Mouse (Mus musculus): ENCODE measurements around the gene Dync1h1. TPM values are rescaled to one million over a fixed set of nuclear protein-coding genes. Genes with fewer than 3 reads are reported as not detected.

Gene Dync1h1
- polyA plus RNA-seq, 1 experiment, result 214 TPM

DNA sequence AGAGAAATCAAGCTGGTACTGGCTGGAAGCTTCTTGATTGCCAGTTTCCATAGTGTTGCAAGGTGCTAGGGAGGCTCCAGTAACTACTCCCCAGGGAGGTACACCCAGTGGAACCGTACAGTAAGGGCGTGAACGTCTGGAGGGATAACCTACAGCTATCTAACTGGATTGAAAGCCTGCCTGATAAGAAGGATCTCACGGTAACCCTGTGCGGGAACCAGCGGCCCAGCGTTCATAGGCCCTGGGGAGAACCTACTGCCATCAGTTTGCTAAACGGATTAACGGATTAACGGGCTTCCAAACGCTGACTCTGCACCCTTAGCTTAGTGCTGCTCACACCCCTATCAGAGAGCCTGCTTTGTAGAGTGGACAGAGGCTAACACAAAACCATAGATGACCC, 37.9 kb upstream of the Dync1h1 start:
- Histone ChIP-seq H3K36me3 (ENCODE audit: control insufficient read depth, insufficient read depth, low read length) (no peaks in the 10 kb centered on the region), H3K27ac (ENCODE audit: control insufficient read depth, insufficient read depth, low read depth, low read length) (no peak overlapping the region), H3K4me1 (ENCODE audit: control insufficient read depth, insufficient read depth, low read length) (no peaks in the 10 kb centered on the region), H3K4me3 (ENCODE audit: control insufficient read depth, low read depth, low read length) (no peak overlapping the region), H3K27me3 (ENCODE audit: control insufficient read depth, insufficient read depth, low read length) (no peaks in the 10 kb centered on the region)
- TF ChIP-seq POLR2A (IDR thresholded peaks at IDR 0.05; ENCODE audit: control insufficient read depth, low read depth, low read length) (no peak), CTCF (IDR thresholded peaks at IDR 0.05; ENCODE audit: control insufficient read depth, insufficient read depth, insufficient replicate concordance, low read depth, low read length) (no peak)

- H3K36me3 ChIP-seq (ENCODE audit: control insufficient read depth, insufficient read depth, low read length), result peaks cover 2% of the 10 kb centered on the region
- no peak overlapping the region for H3K27ac ChIP-seq (ENCODE audit: control insufficient read depth, insufficient read depth, low read depth, low read length)
- H3K4me3 ChIP-seq (ENCODE audit: control insufficient read depth, low read depth, low read length), result no peak overlapping the region
- H3K27me3 ChIP-seq (ENCODE audit: control insufficient read depth, insufficient read depth, low read length), result no peaks in the 10 kb centered on the region
- no peaks in the 10 kb centered on the region for H3K4me1 ChIP-seq (ENCODE audit: control insufficient read depth, insufficient read depth, low read length)
- TF ChIP-seq POLR2A (IDR thresholded peaks at IDR 0.05; ENCODE audit: control insufficient read depth, low read depth, low read length), result no peak
- no peak for TF ChIP-seq CTCF (IDR thresholded peaks at IDR 0.05; ENCODE audit: control insufficient read depth, insufficient read depth, insufficient replicate concordance, low read depth, low read length)
Measured at GRCm38 (mm10) chr12:110564848-110565247, 36.4 kb upstream of the Dync1h1 start.

DNA sequence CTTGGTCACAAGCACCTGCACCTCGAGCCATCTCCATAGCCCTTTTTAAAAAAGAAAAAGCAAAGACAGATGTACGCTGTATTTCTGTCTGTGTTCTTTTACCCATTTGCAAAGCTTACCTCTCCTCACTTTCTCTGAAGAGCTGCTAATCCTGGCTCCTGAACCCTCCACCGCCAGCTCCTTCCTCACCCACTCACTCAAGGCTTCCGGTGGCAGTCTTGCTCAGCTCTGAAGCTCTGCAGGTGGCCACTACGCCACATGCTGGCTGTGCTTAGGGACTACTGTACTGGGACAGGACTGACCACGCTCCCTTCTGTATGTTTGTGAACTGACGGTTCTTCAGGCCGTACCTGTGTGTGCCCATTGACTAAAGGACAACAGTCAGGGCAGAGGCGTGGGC, 34.9 kb upstream of the Dync1h1 start:
- TF ChIP-seq POLR2A (IDR thresholded peaks at IDR 0.05; ENCODE audit: control insufficient read depth, low read depth, low read length) (no peak), CTCF (IDR thresholded peaks at IDR 0.05; ENCODE audit: control insufficient read depth, insufficient read depth, insufficient replicate concordance, low read depth, low read length) (no peak)
- no peaks in the 10 kb centered on the region for H3K4me1 ChIP-seq (ENCODE audit: control insufficient read depth, insufficient read depth, low read length)
- H3K36me3 ChIP-seq (ENCODE audit: control insufficient read depth, insufficient read depth, low read length), result peaks cover 2% of the 10 kb centered on the region
- no peaks in the 10 kb centered on the region for H3K27me3 ChIP-seq (ENCODE audit: control insufficient read depth, insufficient read depth, low read length)
- no peak overlapping the region for H3K4me3 ChIP-seq (ENCODE audit: control insufficient read depth, low read depth, low read length)
- H3K27ac ChIP-seq (ENCODE audit: control insufficient read depth, insufficient read depth, low read depth, low read length), result no peak overlapping the region

DNA sequence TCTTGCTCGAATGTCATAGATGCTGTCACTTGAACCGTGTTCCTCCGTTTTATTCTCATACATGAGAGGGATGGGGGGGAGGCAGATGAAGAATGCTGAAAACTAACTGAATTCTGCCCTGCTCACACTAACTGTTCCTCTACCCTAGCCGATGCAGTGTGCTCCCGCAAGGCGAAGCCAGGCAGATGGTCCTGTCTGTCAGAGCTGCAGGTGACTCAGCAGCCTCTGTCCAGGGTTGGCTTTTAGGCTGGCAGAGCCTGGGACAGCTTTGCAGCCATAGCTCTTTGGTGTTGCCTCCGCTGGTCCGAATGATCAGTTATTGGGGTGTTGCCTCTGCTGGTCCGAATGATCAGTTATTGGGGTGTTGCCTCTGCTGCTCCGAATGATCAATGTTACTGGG, 30.2 kb upstream of the Dync1h1 start:
- Histone ChIP-seq H3K4me1 (ENCODE audit: control insufficient read depth, insufficient read depth, low read length) (no peaks in the 10 kb centered on the region; the same call in none of the 2 replicates), H3K27ac (ENCODE audit: control insufficient read depth, insufficient read depth, low read depth, low read length) (no peak overlapping the region), H3K4me3 (ENCODE audit: control insufficient read depth, low read depth, low read length) (no peak overlapping the region), H3K27me3 (ENCODE audit: control insufficient read depth, insufficient read depth, low read length) (no peaks in the 10 kb centered on the region), H3K36me3 (ENCODE audit: control insufficient read depth, insufficient read depth, low read length) (peaks cover 2% of the 10 kb centered on the region)
- TF ChIP-seq CTCF (IDR thresholded peaks at IDR 0.05; ENCODE audit: control insufficient read depth, insufficient read depth, insufficient replicate concordance, low read depth, low read length), result no peak
- no peak for TF ChIP-seq POLR2A (IDR thresholded peaks at IDR 0.05; ENCODE audit: control insufficient read depth, low read depth, low read length)

DNA sequence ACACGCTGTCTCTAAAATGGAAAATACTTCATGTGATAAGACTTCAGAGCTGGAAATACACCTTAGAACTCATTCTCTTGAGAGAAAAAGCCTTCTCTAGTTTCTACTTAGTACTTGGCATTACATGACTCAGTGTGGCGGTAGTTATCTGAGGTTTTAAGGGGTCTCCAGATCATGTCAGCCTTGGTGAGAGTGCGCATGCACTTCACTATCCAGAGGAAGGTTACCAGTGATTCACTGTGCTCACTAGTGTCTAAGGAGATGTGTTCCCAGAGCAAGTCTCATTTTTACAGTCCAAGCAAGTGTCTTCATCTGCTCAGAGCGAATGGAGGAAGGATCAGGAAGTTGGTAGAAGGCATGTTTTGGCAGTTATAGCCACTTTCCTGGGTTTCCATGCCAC, 28.9 kb upstream of the Dync1h1 start:
- no peaks in the 10 kb centered on the region for H3K27me3 ChIP-seq (ENCODE audit: control insufficient read depth, insufficient read depth, low read length)
- H3K27ac ChIP-seq (ENCODE audit: control insufficient read depth, insufficient read depth, low read depth, low read length), result no peak overlapping the region
- peaks cover 2% of the 10 kb centered on the region for H3K36me3 ChIP-seq (ENCODE audit: control insufficient read depth, insufficient read depth, low read length)
- no peak overlapping the region for H3K4me3 ChIP-seq (ENCODE audit: control insufficient read depth, low read depth, low read length)
- TF ChIP-seq CTCF (IDR thresholded peaks at IDR 0.05; ENCODE audit: control insufficient read depth, insufficient read depth, insufficient replicate concordance, low read depth, low read length), result no peak
- no peak for TF ChIP-seq POLR2A (IDR thresholded peaks at IDR 0.05; ENCODE audit: control insufficient read depth, low read depth, low read length)
- H3K4me1 ChIP-seq (ENCODE audit: control insufficient read depth, insufficient read depth, low read length), result no peaks in the 10 kb centered on the region; the same call in none of the 2 replicates

- H3K4me1 ChIP-seq (ENCODE audit: control insufficient read depth, insufficient read depth, low read length), result no peaks in the 10 kb centered on the region; the same call in none of the 2 replicates
- peaks cover 2% of the 10 kb centered on the region; the same call in 1 of the 2 replicates for H3K36me3 ChIP-seq (ENCODE audit: control insufficient read depth, insufficient read depth, low read length)
- H3K27me3 ChIP-seq (ENCODE audit: control insufficient read depth, insufficient read depth, low read length), result no peaks in the 10 kb centered on the region
- H3K27ac ChIP-seq (ENCODE audit: control insufficient read depth, insufficient read depth, low read depth, low read length), result no peak overlapping the region
- TF ChIP-seq CTCF (IDR thresholded peaks at IDR 0.05; ENCODE audit: control insufficient read depth, insufficient read depth, insufficient replicate concordance, low read depth, low read length), result no peak
- H3K4me3 ChIP-seq (ENCODE audit: control insufficient read depth, low read depth, low read length), result no peak overlapping the region
Measured at GRCm38 (mm10) chr12:110573635-110574034, 27.6 kb upstream of the Dync1h1 start.

- Histone ChIP-seq H3K27ac (ENCODE audit: control insufficient read depth, insufficient read depth, low read depth, low read length) (no peak overlapping the region), H3K36me3 (ENCODE audit: control insufficient read depth, insufficient read depth, low read length) (no peaks in the 10 kb centered on the region)
- TF ChIP-seq POLR2A (IDR thresholded peaks at IDR 0.05; ENCODE audit: control insufficient read depth, low read depth, low read length) (no peak), CTCF (IDR thresholded peaks at IDR 0.05; ENCODE audit: control insufficient read depth, insufficient read depth, insufficient replicate concordance, low read depth, low read length) (no peak)
Measured at GRCm38 (mm10) chr12:110575926-110576325, 25.3 kb upstream of the Dync1h1 start.

GRCm38 (mm10) chr12:110578333-110578732, 22.9 kb upstream of the Dync1h1 start:
- Histone ChIP-seq H3K27me3 (ENCODE audit: control insufficient read depth, insufficient read depth, low read length) (no peaks in the 10 kb centered on the region), H3K27ac (ENCODE audit: control insufficient read depth, insufficient read depth, low read depth, low read length) (no peak overlapping the region), H3K4me1 (ENCODE audit: control insufficient read depth, insufficient read depth, low read length) (no peaks in the 10 kb centered on the region; the same call in none of the 2 replicates), H3K36me3 (ENCODE audit: control insufficient read depth, insufficient read depth, low read length) (no peaks in the 10 kb centered on the region), H3K4me3 (ENCODE audit: control insufficient read depth, low read depth, low read length) (no peak overlapping the region)
- no peak for TF ChIP-seq CTCF (IDR thresholded peaks at IDR 0.05; ENCODE audit: control insufficient read depth, insufficient read depth, insufficient replicate concordance, low read depth, low read length)
- TF ChIP-seq POLR2A (IDR thresholded peaks at IDR 0.05; ENCODE audit: control insufficient read depth, low read depth, low read length), result no peak

More at GRCm38 (mm10) chr12:110575926-110576325, 25.3 kb upstream of the Dync1h1 start:
- Histone ChIP-seq H3K27me3 (ENCODE audit: control insufficient read depth, insufficient read depth, low read length) (no peaks in the 10 kb centered on the region), H3K4me1 (ENCODE audit: control insufficient read depth, insufficient read depth, low read length) (no peaks in the 10 kb centered on the region; the same call in none of the 2 replicates), H3K4me3 (ENCODE audit: control insufficient read depth, low read depth, low read length) (no peak overlapping the region)
